8 mouse cellular contexts compared by ENCODE assay signal in genomic region chr5:32133549-32134004, GRCm38 (mm10). TPM values are rescaled to one million over a fixed set of nuclear protein-coding genes. Genes with fewer than 3 reads are reported as not detected.
DNase-seq lines count a peak whose midpoint lies in the region; ATAC-seq and TF ChIP-seq lines count a peak whose summit lies in the region.

No protein-coding gene starts in this region.

- peak overlapping the region; percentile 31 for H3K4me3 ChIP-seq in cortical plate, adult 2 months (ENCODE audit: insufficient read depth, low read length)
- peak overlapping the region; percentile 45 for H3K4me3 ChIP-seq in macrophage (ENCODE audit: inconsistent target)

- peak overlapping the region; percentile 43; the same call in 1 of the 2 replicates for H3K27ac ChIP-seq in cortical plate, adult 2 months (ENCODE audit: insufficient read depth, low read length)
- H3K27ac ChIP-seq in macrophage, result no peak overlapping the region

- peak; percentile 6 for ATAC-seq in inflammation-experienced regulatory T-cells, adult 6 months
- ATAC-seq in megakaryocyte progenitor cell, adult 5-6 weeks (replicated peaks; ENCODE audit: poor library complexity), result no peak

- TF ChIP-seq POLR2A in cortical plate, adult 2 months (IDR thresholded peaks at IDR 0.05; ENCODE audit: extremely low read depth, insufficient read depth, low read length), result peak; percentile 54; the same call in 1 of the 2 replicates

- peak; percentile 96 for DNase-seq in NIH3T3 (ENCODE audit: low read depth)
- DNase-seq in gastrocnemius, postnatal 10 days, result peak; percentile 72
- DNase-seq in left cerebral cortex, adult 8-10 months (ENCODE audit: low spot score in 2 of 2), result peak; percentile 60 to 79
- peak; percentile 76 to 83 for DNase-seq in right cerebral cortex, postnatal 10 days (ENCODE audit: low spot score in 2 of 2)

- no peaks in the 10 kb centered on the region for H3K36me3 ChIP-seq in macrophage (ENCODE audit: inconsistent target)

- TF ChIP-seq CTCF in cortical plate, adult 2 months (IDR thresholded peaks at IDR 0.05; ENCODE audit: extremely low read depth, insufficient read depth, low read length), result no peak

- peaks cover 4% of the 10 kb centered on the region; the same call in 1 of the 2 replicates for H3K4me1 ChIP-seq in cortical plate, adult 2 months (ENCODE audit: control insufficient read depth, insufficient read depth, low read length)

- 2% methylated on average over 20 of the region's 20 CpGs for WGBS in macrophage (ENCODE audit: missing documents)

- H3K79me2 ChIP-seq in macrophage (ENCODE audit: inconsistent target), result peaks cover 20% of the 10 kb centered on the region

RNA-seq across cellular contexts. Expression of gene Fosl2, which starts 2.0 kb away (rescaled TPM):
- polyA plus RNA-seq in cortical plate, adult 2 months (2012; rRNA removed), result 11.6 and 13.1 TPM in 2 replicates
- 10 to 100 TPM; 30.2 to 33.1 TPM for total RNA-seq in gastrocnemius, postnatal 10 days (2021)
- polyA plus RNA-seq in inflammation-experienced regulatory T-cells, adult 6 months (2017; shearing (Covaris generic)), result 1 to 10 TPM; 1.3 to 2.0 (median 1.7) TPM
- 10 to 100 TPM; 25.9 to 30.3 (median 28.4) TPM for total RNA-seq in left cerebral cortex, adult 8-10 months (2022)
- total RNA-seq in macrophage (2018; cell fraction: chromatin; rRNA removed), result 100 to 1,000 TPM in 9 of 26 experiments, 10 to 100 TPM in 15, 1 to 10 TPM in 2; 5.5 to 442 (median 31.2) TPM
- total RNA-seq in macrophage (2018; cell fraction: cytosol; rRNA removed), result 10 to 100 TPM in 16 of 26 experiments, 1 to 10 TPM in 10; 2.1 to 76.1 (median 12.3) TPM
- 100 to 1,000 TPM in 9 of 26 experiments, 10 to 100 TPM in 14, 1 to 10 TPM in 3; 4.0 to 334 (median 38.1) TPM for total RNA-seq in macrophage (2018; cell fraction: nucleus; rRNA removed)
- 5.5 to 15.2 TPM (median 5.7 TPM) in 3 replicates for polyA plus RNA-seq in macrophage (2018)
- 20.8 and 25.2 TPM in 2 replicates for total RNA-seq in megakaryocyte progenitor cell, adult 5-6 weeks (2015)
- 11.7 and 12.1 TPM in 2 replicates for total RNA-seq in megakaryocyte progenitor cell, adult 5-6 weeks (2017)
